Comparison of ENCODE assay signal across 14 mouse cellular contexts in the genomic region with DNA sequence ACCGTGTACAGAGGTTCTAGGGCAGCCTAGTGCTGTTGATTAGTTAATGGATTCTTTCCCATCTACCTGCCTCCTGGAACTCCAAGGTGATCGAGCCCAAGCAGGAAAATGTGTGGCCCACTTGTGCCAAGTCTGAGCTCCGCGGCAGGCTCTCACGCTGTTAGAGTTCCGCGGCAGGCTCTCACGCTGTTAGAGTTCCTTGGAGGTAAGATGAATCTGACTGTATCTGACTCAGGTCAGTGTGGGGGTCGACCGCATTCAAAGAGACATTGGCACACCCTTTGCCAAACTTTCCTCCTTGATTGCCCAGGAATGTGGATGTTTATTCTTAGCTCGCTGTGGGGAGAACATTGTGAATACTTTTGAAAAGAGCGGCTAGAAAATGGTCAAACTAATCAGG. TPM values are rescaled to one million over a fixed set of nuclear protein-coding genes. Genes with fewer than 3 reads are reported as not detected.
DNase-seq lines count a peak whose midpoint lies in the region; ATAC-seq and TF ChIP-seq lines count a peak whose summit lies in the region.
"Had no signal": no experiment of that assay in that cellular context is flagged by ENCODE, and none has a peak within 500 bp of the region (broad histone marks: within the 10 kb centered on the region; RNA-seq: fewer than 3 reads in every experiment).

No protein-coding gene starts in this region.

- DNase-seq in heart, adult 2 months: no peak
- DNase-seq in lung, embryonic 14.5 days: peak; percentile 42
- DNase-seq in lung, adult 18-20 months: no peak
- DNase-seq in 3134 (ENCODE audit: extremely low read depth, insufficient read length, low spot score): peak; percentile 45
- DNase-seq in R1 (ENCODE audit: low read depth, low spot score): peak; percentile 30
- DNase-seq in spleen, adult 12 weeks (ENCODE audit: low spot score): no peak

- no peak overlapping the region for H3K4me2 ChIP-seq in heart, embryonic 11.5 days
- peak overlapping the region; percentile 37; the same call in 1 of the 2 replicates for H3K4me2 ChIP-seq in lung, embryonic 14.5 days
- H3K4me2 ChIP-seq in hindbrain, embryonic 13.5 days: no peak overlapping the region

- H3K9ac ChIP-seq in heart, adult 2 months (ENCODE audit: low read depth, low read length): peak overlapping the region; percentile 47; the same call in 1 of the 2 replicates
- H3K9ac ChIP-seq in heart, embryonic 11.5 days (ENCODE audit: low read depth, low read length): no peak overlapping the region
- H3K9ac ChIP-seq in lung, embryonic 14.5 days: no peak overlapping the region
- H3K9ac ChIP-seq in hindbrain, embryonic 13.5 days: no peak overlapping the region
- H3K9ac ChIP-seq: midbrain, embryonic 12.5 days had no signal

- no peak for TF ChIP-seq POLR2A in heart, adult 2 months (IDR thresholded peaks at IDR 0.05; ENCODE audit: insufficient read depth, low read depth, low read length)

- peaks cover 2% of the 10 kb centered on the region; the same call in 1 of the 2 replicates for H3K4me1 ChIP-seq in heart, adult 2 months (ENCODE audit: control insufficient read depth, insufficient read depth, low read length)
- peaks cover 3% of the 10 kb centered on the region; the same call in 1 of the 2 replicates for H3K4me1 ChIP-seq in heart, embryonic 11.5 days (ENCODE audit: control insufficient read depth, insufficient read depth, low read length)
- H3K4me1 ChIP-seq in lung, embryonic 14.5 days (ENCODE audit: insufficient read depth): no peaks in the 10 kb centered on the region
- H3K4me1 ChIP-seq in hindbrain, embryonic 13.5 days (replicated peaks): no peaks in the 10 kb centered on the region
- H3K4me1 ChIP-seq: midbrain, embryonic 12.5 days had no signal

- TF ChIP-seq CTCF in heart, adult 2 months (IDR thresholded peaks at IDR 0.05): no peak
- TF ChIP-seq CTCF in lung, embryonic 14.5 days (IDR thresholded peaks at IDR 0.05; ENCODE audit: low read depth): no peak

- no peak for TF ChIP-seq EP300 in heart, adult 2 months (IDR thresholded peaks at IDR 0.05; ENCODE audit: insufficient read depth, low read depth, low read length)

- no peaks in the 10 kb centered on the region for H3K79me2 ChIP-seq in heart, adult 2 months (replicated peaks; ENCODE audit: control insufficient read depth, insufficient read depth, low read length)

- H3K9me3 ChIP-seq in heart, embryonic 11.5 days (replicated peaks; ENCODE audit: control insufficient read depth, low read length): no peaks in the 10 kb centered on the region
- no peaks in the 10 kb centered on the region for H3K9me3 ChIP-seq in lung, embryonic 14.5 days (ENCODE audit: low read depth, low read length)
- H3K9me3 ChIP-seq in hindbrain, embryonic 13.5 days: no peaks in the 10 kb centered on the region
- H3K9me3 ChIP-seq: limb, embryonic 10.5 days; midbrain, embryonic 12.5 days had no signal

- intact Hi-C loops in heart, adult 2 months (cut with DNase I): loop anchor here (1.0 to 5.0 kb wide), 4 partner anchors 109 to 670 kb away; no protein-coding TSS in a partner anchor

- 56% methylated on average over 12 of the region's 12 CpGs for WGBS in heart, adult 2 months
- 63% methylated on average over 12 of the region's 12 CpGs for WGBS in heart, embryonic 11.5 days (ENCODE audit: insufficient replicate concordance)
- 37% methylated on average over 12 of the region's 12 CpGs for WGBS in lung, embryonic 14.5 days
- 74% methylated on average over 12 of the region's 12 CpGs for WGBS in hindbrain, embryonic 13.5 days

- no peaks in the 10 kb centered on the region for H3K36me3 ChIP-seq in heart, adult 2 months (ENCODE audit: control insufficient read depth, insufficient read depth, low read length)
- H3K36me3 ChIP-seq in heart, embryonic 11.5 days (ENCODE audit: control insufficient read depth, insufficient read depth, low read length): no peaks in the 10 kb centered on the region
- H3K36me3 ChIP-seq in lung, embryonic 14.5 days (ENCODE audit: insufficient read depth): no peaks in the 10 kb centered on the region
- H3K36me3 ChIP-seq in hindbrain, embryonic 13.5 days: no peaks in the 10 kb centered on the region
- H3K36me3 ChIP-seq: limb, embryonic 10.5 days; midbrain, embryonic 12.5 days had no signal

- H3K27ac ChIP-seq in heart, adult 2 months: no peak overlapping the region
- H3K27ac ChIP-seq in heart, embryonic 11.5 days (ENCODE audit: low read depth, low read length): no peak overlapping the region
- no peak overlapping the region for H3K27ac ChIP-seq in lung, embryonic 14.5 days (ENCODE audit: low read depth)
- no peak overlapping the region for H3K27ac ChIP-seq in hindbrain, embryonic 13.5 days
- H3K27ac ChIP-seq: hindbrain, postnatal 0 days; left cerebral cortex, adult 2 months; limb, embryonic 10.5 days; midbrain, embryonic 12.5 days had no signal

- no peak overlapping the region for H3K4me3 ChIP-seq in heart, adult 2 months
- no peak overlapping the region for H3K4me3 ChIP-seq in heart, embryonic 11.5 days (ENCODE audit: low read depth, low read length)
- no peak overlapping the region for H3K4me3 ChIP-seq in lung, embryonic 14.5 days (ENCODE audit: low read depth, low read length)
- no peak overlapping the region for H3K4me3 ChIP-seq in hindbrain, embryonic 13.5 days
- H3K4me3 ChIP-seq: limb, embryonic 10.5 days; midbrain, embryonic 12.5 days; myocyte had no signal

- H3K27me3 ChIP-seq in heart, adult 2 months (ENCODE audit: control insufficient read depth, insufficient read depth, low read length): no peaks in the 10 kb centered on the region
- H3K27me3 ChIP-seq in heart, embryonic 11.5 days (ENCODE audit: control insufficient read depth, insufficient read depth, low read length): no peaks in the 10 kb centered on the region
- no peaks in the 10 kb centered on the region for H3K27me3 ChIP-seq in lung, embryonic 14.5 days (ENCODE audit: insufficient read depth, low read length)
- peaks cover 6% of the 10 kb centered on the region; the same call in 1 of the 2 replicates for H3K27me3 ChIP-seq in hindbrain, embryonic 13.5 days

- ATAC-seq in heart, embryonic 11.5 days (replicated peaks; ENCODE audit: insufficient number of reproducible peaks, low FRiP score, low TSS enrichment): no peak
- peak; percentile 50; the same call in 1 of the 2 replicates for ATAC-seq in lung, embryonic 14.5 days (ENCODE audit: insufficient read depth)
- ATAC-seq in hindbrain, embryonic 13.5 days (ENCODE audit: low FRiP score): no peak

RNA-seq across cellular contexts. Expression of gene Tmem30b, which starts 28.4 kb away (rescaled TPM):
- total RNA-seq in heart, adult 2 months (2021): under 1 TPM; 0.18 TPM
- 0.12 and 0.64 TPM in 2 replicates for polyA plus RNA-seq in heart, adult 2 months (2012; rRNA removed)
- polyA plus RNA-seq in heart, embryonic 11.5 days (2014; fragmentation: Nextera tagmentation; extraction: Ambion mirVana): 0.30 TPM in 2 replicates
- 4.0 and 5.1 TPM in 2 replicates for polyA plus RNA-seq in lung, embryonic 14.5 days (2014; fragmentation: Nextera tagmentation; extraction: Ambion mirVana)
- polyA plus RNA-seq in hindbrain, embryonic 13.5 days (2015; fragmentation: Nextera tagmentation; extraction: Ambion mirVana): 0.39 and 0.84 TPM in 2 replicates
- polyA plus RNA-seq: C2C12, myocyte had no signal

Comparison
In these comparisons a context has a peak if more than half of its experiments do, and no peak if none do; other contexts are left out.
1. DNase-seq: peak in lung, embryonic 14.5 days (single experiment), 3134 (single experiment) and R1 (single experiment); none in heart, adult 2 months (0 of 2), lung, adult 18-20 months (0 of 2) and spleen, adult 12 weeks (single experiment).